Mouse (Mus musculus) intestine, postnatal 0 days (tissue): Measurements from ENCODE around the gene Armh4. TPM values are rescaled to one million over a fixed set of nuclear protein-coding genes. Genes with fewer than 3 reads are reported as not detected.

Experiments
- ATAC-seq: fragments of 200-750 bp; cut with Nextera tagmentation; 2 replicates; pipeline ENCODE4 v1.8.0; 2017; ENCODE audit warnings: mild to moderate bottlenecking, moderate TSS enrichment, moderate library complexity
- H3K27ac ChIP-seq: fragments of 300-500 bp; sonication (generic); 2 replicates; pipeline ENCODE4 v1.5.1; 2014; ENCODE audit warnings: mild to moderate bottlenecking, low read depth, low read length, moderate library complexity
- H3K27me3 ChIP-seq: fragments of 300-500 bp; sonication (generic); replicated peaks from 2 replicates; pipeline ENCODE4 v1.6.1; 2014; ENCODE audit warnings: low read length, mixed read lengths; ENCODE audit not compliant: control insufficient read depth, insufficient read depth
- H3K36me3 ChIP-seq: fragments of 300-500 bp; sonication (generic); 2 replicates; pipeline ENCODE4 v1.6.1; 2014; ENCODE audit warnings: mild to moderate bottlenecking, moderate library complexity; ENCODE audit not compliant: control insufficient read depth, insufficient read depth
- H3K4me1 ChIP-seq: fragments of 300-500 bp; sonication (generic); replicated peaks from 2 replicates; pipeline ENCODE4 v1.6.1; 2014; ENCODE audit warnings: antibody characterized with exemption, low read length, mixed read lengths; ENCODE audit not compliant: control insufficient read depth, insufficient read depth
- H3K4me2 ChIP-seq: fragments of 300-500 bp; sonication (generic); replicated peaks from 2 replicates; pipeline ENCODE4 v1.6.1; 2014; ENCODE audit warnings: low read depth, mild to moderate bottlenecking, moderate library complexity
- H3K4me3 ChIP-seq: fragments of 300-500 bp; sonication (generic); 2 replicates; pipeline ENCODE4 v1.5.1; 2014; ENCODE audit warnings: low read depth, low read length
- H3K9ac ChIP-seq: fragments of 300-500 bp; sonication (generic); 2 replicates; pipeline ENCODE4 v1.6.1; 2014; ENCODE audit warnings: mild to moderate bottlenecking, low read depth, low read length
- H3K9me3 ChIP-seq: fragments of 300-500 bp; sonication (generic); 2 replicates; pipeline ENCODE4 v1.6.1; 2016; ENCODE audit warnings: mixed run types; ENCODE audit not compliant: control insufficient read depth
- CTCF ChIP-seq: sonication (generic); IDR thresholded peaks from 2 replicates; pipeline ENCODE4 v1.5.1; 2016; ENCODE audit warnings: low read depth, mild to moderate bottlenecking, control low read depth, antibody characterized with exemption, moderate library complexity
- WGBS: fragments of 180-500 bp; shearing (Covaris S2); extraction: QIAGEN DNeasy Blood & Tissue Kit; methylation state at CpG from one replicate; pipeline ENCODE4 v1.1.7; 2014; 5-methylcytosine and 5-hydroxymethylcytosine counted together
- polyA plus RNA-seq: library from polyadenylated mRNA; unstranded; fragments of >200 nt; fragmentation: Nextera tagmentation; extraction: Ambion mirVana; gene quantifications from 2 replicates; pipeline ENCODE4 v1.2.1, GENCODE M21; 2015

The Armh4 gene
- polyA plus RNA-seq, 1 experiment from 2014 or later = 6.2 TPM

DNA sequence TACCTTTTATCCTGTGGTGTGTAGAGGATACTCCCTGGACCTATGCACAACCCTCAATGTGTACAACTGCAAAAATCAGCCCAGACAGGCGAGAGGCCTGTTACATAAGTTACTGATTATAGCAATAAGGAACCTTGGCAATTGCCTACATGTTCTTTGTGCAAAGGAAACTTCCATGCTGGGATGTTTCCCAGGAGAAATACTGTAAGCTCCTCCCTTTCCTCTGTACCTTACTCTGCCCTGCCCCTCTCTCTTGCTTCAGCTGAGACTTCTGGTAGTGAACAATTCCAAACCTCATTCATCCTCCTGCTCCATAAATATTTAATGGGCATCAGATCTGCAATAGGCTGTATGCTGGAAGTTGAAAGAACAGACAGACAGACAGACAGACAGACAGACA, 145.8 kb downstream of the Armh4 start:
- Histone ChIP-seq H3K4me1 (no peaks in the 10 kb centered on the region), H3K4me3 (no peak overlapping the region), H3K27me3 (no peaks in the 10 kb centered on the region), H3K9me3 (no peaks in the 10 kb centered on the region), H3K36me3 (no peaks in the 10 kb centered on the region), H3K9ac (no peak overlapping the region), H3K27ac (no peak overlapping the region), H3K4me2 (no peak overlapping the region)
- no peak for ATAC-seq
- TF ChIP-seq CTCF = no peak
- 30% methylated on average over 1 of the region's 1 CpGs for WGBS

DNA sequence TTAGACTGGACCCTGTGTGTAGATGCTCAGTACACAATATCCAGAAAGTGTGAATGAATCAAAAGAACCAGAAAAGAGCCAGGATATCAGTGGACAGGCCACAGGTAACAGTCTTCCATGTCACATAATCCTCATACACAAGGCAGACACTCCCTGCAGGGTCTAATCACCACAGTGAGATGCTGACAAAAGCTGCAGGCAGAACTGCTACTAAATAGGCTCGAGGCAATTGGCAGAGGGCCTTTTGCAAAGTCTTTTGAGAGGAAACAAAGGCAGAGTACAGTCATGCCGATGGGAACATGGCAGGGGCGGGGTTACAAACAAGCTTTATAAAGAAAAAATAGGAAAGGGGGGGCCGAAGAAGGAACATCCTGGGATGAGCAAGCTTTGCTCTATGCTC, 157.1 kb downstream of the Armh4 start:
- ATAC-seq = no peak
- no peak overlapping the region for H3K27ac ChIP-seq
- TF ChIP-seq CTCF = no peak
- no peak overlapping the region for H3K4me2 ChIP-seq
- 76% methylated on average over 4 of the region's 4 CpGs for WGBS
- H3K9me3 ChIP-seq = no peaks in the 10 kb centered on the region
- H3K27me3 ChIP-seq = no peaks in the 10 kb centered on the region
- H3K4me3 ChIP-seq = no peak overlapping the region
- H3K9ac ChIP-seq = no peak overlapping the region
- no peaks in the 10 kb centered on the region for H3K4me1 ChIP-seq
- no peaks in the 10 kb centered on the region for H3K36me3 ChIP-seq

Other genes with a start within 250 kb of the Armh4 start
- gene Olfr722, start 118.6 kb upstream of the Armh4 start, polyA plus RNA-seq = not detected in 2 replicates
- not detected in 2 replicates for gene Olfr723, start 148.4 kb upstream of the Armh4 start, polyA plus RNA-seq
- gene Olfr724, start 179.9 kb upstream of the Armh4 start, polyA plus RNA-seq = not detected in 2 replicates